Mouse (Mus musculus) cerebral cortex, adult 2 months (tissue): Measurements from ENCODE around the gene Cpa4.

Experiments
- WGBS: fragments of 180-500 bp; shearing (Covaris S2); methylation state at CpG from one replicate; pipeline ENCODE4 v1.1.7; 2018; 5-methylcytosine and 5-hydroxymethylcytosine counted together

Cpa4 gene

DNA sequence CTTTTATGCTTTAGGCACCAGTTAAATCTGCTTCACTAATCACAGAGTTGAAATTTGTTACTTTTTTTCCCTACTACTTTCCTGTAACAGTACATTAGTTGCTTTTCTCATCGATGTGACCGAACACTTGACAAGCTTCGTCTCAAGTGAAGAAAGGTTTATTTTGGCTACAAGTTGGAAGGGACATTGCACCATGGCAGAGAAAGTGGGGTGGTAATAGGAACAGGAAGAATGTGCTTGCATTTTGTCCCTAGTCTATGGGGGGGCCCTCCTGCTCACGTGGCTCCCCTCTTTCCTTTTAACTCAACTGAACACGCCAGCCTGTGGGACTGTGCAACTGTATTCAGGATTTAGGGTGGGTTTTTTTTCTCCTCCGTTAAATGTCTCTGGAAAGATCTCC lies 15.5 kb upstream of the Cpa4 start:
- WGBS = 24% methylated on average over 6 of the region's 6 CpGs

DNA sequence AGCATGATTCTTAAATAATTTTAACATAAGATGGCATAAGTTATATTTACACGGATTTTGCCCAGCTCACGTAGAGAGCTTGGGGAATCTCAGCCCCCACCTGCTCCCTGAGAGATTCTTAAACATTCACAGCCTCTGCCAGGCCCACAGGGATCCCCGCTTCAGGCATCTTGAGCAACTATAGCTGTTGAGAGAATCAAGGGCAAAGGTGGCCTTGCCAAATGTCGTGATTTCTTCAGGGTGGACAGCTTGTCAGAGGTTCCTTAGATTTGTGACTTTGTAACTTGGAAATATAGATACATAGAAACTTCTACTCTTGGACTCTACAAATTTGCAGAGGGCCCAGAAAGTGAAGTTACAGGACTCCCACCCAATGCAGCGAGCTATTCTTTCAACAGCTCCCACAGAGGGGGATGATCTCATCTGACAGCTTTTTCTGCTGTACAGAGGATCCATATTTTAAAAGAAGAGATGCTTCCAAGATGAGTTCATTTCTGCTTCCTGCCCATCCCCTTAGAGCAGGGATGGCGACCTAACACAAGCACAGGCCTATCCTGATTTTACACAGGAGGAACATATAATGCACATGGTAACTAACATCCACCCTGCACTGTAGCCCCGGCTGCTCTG lies 14.7 kb upstream of the Cpa4 start:
- 59% methylated on average over 7 of the region's 7 CpGs for WGBS

DNA sequence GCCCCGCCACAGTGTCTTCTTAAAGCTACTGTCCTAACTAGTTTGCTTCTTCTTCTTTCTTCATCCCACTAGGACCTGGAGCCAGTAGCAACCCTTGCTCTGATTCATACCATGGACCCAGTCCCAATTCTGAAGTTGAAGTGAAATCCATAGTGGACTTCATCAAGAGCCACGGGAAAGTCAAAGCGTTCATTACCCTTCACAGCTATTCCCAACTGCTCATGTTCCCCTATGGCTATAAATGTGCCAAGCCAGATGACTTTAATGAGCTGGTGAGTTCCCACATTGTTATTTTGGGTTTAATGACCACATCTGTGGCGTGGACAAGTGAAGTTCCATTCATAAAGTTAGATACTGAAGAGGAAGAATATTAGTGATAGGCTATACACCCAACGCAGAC lies 14.1 kb upstream of the Cpa4 start:
- 93% methylated on average over 5 of the region's 5 CpGs for WGBS

DNA sequence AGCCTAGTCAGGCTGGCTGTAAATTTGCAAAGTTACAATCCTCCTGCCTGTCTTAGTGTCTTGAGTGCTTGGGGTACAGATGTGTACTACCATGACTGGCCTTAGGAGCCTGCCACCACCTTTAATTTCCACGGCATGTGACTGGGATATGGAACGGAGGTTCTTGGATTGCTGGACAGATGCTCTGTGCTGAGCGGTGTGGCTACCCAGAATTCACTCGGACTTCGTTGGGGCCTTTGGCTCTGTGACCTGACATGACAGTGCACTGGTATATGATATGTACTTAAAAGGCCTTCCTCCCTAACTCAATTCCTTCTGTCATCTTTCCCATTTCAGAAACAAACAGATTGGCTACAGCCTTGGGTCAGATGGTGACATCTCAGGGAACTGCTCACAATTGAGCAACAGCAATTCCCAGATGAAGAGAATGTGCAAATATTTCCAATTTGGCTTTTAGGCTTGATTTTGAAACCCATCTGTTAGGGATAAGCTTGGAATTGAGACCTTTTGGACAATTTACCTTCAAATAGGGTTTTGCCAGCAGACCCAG lies 13.5 kb upstream of the Cpa4 start:
- 93% methylated on average over 5 of the region's 5 CpGs for WGBS

- 17% methylated on average over 4 of the region's 9 CpGs for WGBS
Measured at GRCm38 (mm10) chr6:30556080-30556479, 12.1 kb upstream of the Cpa4 start.

DNA sequence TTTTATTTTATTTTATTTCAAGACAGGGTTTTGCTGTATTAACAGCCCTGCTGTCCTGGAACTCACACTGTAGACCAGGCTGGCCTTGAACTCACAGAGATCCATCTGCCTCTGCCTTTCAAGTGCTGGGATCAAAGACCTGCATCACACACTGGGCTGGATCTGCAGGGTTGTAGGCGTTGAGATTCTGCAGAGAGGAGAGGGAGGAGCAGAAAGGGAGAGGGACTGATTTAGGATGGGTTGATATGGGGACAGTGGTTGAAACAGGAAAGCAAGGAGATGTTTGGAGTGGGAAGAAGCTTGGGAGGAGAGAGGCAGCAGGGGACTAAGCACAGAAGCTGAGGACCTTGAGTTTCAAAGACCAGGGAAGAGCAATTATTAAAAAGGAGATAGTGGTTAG lies 8.4 kb upstream of the Cpa4 start:
- 32% methylated on average over 1 of the region's 1 CpGs for WGBS

GRCm38 (mm10) chr6:30562132-30562531 lies 6.0 kb upstream of the Cpa4 start:
- WGBS = 58% methylated on average over 4 of the region's 4 CpGs

DNA sequence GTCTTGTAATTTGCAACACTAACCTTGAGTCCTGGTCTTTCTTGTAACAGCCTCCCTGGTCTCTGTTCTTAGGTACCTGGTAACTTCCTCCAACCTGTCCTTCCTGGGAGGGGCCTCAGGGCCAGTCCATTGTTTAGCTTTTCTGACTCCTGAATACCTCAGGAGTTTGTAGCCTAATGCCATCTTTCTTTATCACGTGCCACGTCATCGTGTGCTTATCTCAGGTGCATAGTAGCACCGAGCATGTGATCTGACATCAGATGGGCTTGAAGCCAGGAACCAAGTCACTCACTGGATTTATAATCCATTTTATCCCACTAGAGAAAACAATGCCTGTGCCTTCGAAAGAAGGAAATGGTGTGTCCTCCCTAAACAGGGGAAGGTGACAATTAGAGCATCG lies 4.6 kb upstream of the Cpa4 start:
- 89% methylated on average over 6 of the region's 6 CpGs for WGBS

GRCm38 (mm10) chr6:30564051-30564450 lies 4.1 kb upstream of the Cpa4 start:
- WGBS = 95% methylated on average over 6 of the region's 6 CpGs

DNA sequence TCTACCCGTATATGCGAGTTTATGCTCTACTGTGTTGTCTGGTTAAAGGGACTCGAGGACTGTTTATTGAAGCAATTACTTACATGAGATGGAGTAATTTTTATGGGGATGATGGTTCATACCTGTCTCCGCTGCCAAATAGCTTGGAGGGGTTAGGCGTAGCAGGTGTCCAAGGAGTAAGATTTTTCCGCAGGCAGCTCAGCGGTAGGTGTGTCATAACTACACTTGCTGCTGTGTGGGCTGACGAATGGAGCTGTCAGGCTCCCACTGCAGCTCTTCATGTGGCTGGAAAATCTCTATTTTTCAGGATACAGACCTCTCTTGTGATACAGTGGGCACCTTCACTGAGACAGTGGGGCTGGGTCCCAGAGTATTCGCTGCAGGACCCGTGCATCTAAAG lies 1.2 kb downstream of the Cpa4 start:
- 61% methylated on average over 10 of the region's 10 CpGs for WGBS

- WGBS = 64% methylated on average over 5 of the region's 5 CpGs
Measured at GRCm38 (mm10) chr6:30570012-30570411, 1.8 kb downstream of the Cpa4 start.

DNA sequence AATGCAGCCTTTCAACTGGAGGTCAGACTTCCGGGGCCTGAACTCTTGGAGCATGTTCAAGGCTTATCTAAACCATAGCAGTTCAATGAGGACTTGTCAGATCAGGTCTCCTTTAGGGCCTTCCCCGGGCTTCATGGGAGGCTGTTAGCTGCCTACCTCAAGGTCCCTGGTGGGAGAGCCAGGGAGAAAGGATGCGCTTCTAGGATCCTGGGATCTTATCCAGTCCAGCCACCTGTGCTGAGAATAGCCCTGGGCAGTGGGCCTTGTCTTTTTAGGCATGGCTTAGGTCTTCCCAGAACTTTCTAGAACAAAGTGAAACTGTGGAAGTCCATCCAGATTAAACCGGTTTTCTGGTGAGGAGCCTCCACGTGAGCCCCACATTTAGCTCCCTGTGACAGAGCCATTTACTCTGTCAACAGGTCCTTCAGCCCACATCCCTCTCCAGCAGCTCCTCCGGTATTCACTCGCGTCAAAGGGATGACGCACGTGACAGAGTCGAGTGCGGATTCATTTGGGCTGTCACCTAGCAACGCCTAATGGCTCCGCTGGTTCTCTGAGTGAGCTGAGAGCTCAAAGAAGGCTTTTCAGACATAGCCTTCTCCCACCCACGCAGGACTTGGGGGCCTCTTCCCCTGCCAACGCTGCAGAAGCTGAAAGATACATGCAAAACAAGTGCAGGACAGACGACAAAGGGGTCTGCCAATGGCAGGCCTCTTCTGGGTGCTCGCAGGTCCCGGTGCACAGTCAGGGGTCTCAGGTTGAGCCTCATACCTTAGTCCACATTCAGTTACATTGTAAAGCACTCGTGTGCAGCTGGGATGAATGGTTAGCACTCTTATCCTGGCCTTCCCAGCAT lies 4.5 kb downstream of the Cpa4 start:
- 27% methylated on average over 20 of the region's 20 CpGs for WGBS

DNA sequence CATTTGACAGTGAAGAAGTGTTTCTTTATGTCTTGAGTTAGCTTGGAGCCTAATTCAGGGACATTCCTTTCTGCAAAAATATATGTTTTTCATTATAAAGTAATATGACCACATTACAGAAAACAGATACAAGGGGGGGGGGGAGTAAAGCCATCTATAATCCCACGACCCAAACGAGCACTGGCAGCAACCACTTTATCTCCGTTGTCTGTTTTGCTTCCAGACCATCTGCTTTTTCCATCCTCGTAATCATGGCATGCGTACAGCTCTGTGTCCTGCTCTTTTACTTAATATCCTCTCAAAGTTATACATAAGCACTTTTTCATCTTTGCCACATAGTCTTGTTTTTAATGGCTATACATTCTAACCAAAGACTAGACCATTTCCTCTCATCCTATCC lies 5.2 kb downstream of the Cpa4 start:
- WGBS = 50% methylated on average over 5 of the region's 5 CpGs

DNA sequence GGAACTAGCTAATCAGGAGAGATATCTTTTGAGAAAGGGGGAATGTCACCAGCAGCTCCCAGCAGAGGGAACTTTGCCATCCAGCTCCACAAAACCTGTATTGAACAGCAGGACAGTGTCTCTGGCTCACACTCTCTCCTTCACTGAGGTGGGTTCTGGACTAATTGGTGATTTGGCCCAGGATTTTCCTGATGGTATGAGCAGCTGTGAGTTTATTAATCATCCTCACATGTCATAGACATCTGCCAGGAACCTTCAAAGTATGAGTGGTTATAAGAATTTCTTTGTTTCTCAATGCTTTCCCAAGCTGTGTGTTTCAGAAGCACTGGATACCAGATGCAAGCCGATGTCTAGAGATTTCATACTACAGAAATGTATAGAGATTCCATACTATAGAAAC lies 6.8 kb downstream of the Cpa4 start:
- 92% methylated on average over 1 of the region's 1 CpGs for WGBS

GRCm38 (mm10) chr6:30576477-30577203 lies 8.5 kb downstream of the Cpa4 start:
- WGBS = 88% methylated on average over 17 of the region's 17 CpGs

GRCm38 (mm10) chr6:30579961-30580840 lies 12.0 kb downstream of the Cpa4 start:
- 66% methylated on average over 17 of the region's 17 CpGs for WGBS

- WGBS = 79% methylated on average over 8 of the region's 8 CpGs
Measured at GRCm38 (mm10) chr6:30580841-30581176, 12.6 kb downstream of the Cpa4 start.

- WGBS = 82% methylated on average over 7 of the region's 7 CpGs
Measured at GRCm38 (mm10) chr6:30586886-30587442, 18.8 kb downstream of the Cpa4 start.

- 79% methylated on average over 2 of the region's 2 CpGs for WGBS
Measured at GRCm38 (mm10) chr6:30589819-30590218, 21.6 kb downstream of the Cpa4 start.

DNA sequence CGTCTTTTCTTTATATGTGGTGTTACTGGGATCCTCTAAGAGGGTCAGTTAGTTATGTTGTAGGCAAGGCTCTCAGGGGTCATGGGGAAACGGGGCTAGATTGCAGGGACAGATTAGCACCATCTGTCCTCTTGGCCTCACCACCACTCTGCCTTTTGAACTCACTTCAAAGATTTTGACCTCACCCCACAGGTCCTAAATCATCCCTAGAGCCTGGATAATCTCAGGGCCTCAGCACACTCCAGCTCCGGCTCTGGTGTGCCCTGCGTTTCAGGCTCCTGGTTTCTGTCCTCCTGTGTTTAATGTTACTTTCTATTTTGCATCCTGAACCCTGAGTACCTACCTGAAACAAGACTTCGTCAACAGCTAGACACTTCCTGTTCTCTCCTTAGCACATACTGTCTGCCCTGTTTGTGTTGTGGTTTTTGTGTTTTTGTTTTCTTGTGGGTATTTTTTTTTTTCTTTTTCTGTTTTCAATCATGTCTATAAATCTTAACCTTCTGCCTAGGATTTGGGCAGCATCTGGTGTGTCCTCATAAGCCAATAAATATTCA lies 23.8 kb downstream of the Cpa4 start:
- 89% methylated on average over 5 of the region's 5 CpGs for WGBS

GRCm38 (mm10) chr6:30592417-30592974 lies 24.3 kb downstream of the Cpa4 start:
- WGBS = 77% methylated on average over 10 of the region's 10 CpGs
